Mouse (Mus musculus) testis, adult 2 months (tissue): ENCODE measurements around the gene Shroom3.

Experiments used
- CTCF ChIP-seq: fragments of 200-500 bp; IDR thresholded peaks from 2 replicates; pipeline ENCODE4 v1.5.1; 2012; ENCODE audit warnings: low read depth, mild to moderate bottlenecking, inconsistent platforms, low read length, moderate library complexity; ENCODE audit not compliant: control insufficient read depth, insufficient read depth, insufficient replicate concordance
- POLR2A ChIP-seq: fragments of 200-500 bp; IDR thresholded peaks from 2 replicates; pipeline ENCODE4 v1.6.1; 2012; ENCODE audit warnings: low read depth, mild to moderate bottlenecking, inconsistent platforms, low read length, moderate library complexity; ENCODE audit not compliant: control insufficient read depth

- TF ChIP-seq CTCF, result no peak
- TF ChIP-seq POLR2A, result no peak
These were observed 158.2 kb downstream of the Shroom3 start for GRCm38 (mm10) chr5:92841474-92841873.
